Mouse (Mus musculus): ENCODE data around the gene Cyp26c1. TPM values are rescaled to one million over a fixed set of nuclear protein-coding genes. Genes with fewer than 3 reads are reported as not detected.

Cyp26c1 gene
- total and polyA plus RNA-seq, 3 experiments = not detected

- TF ChIP-seq CHD1 (IDR thresholded peaks at IDR 0.05; ENCODE audit: low read depth, low read length) = no peak
- no peak for TF ChIP-seq ELF1 (IDR thresholded peaks at IDR 0.05; ENCODE audit: low read depth, low read length)
- no peak for TF ChIP-seq MEF2A (IDR thresholded peaks at IDR 0.05; ENCODE audit: borderline replicate concordance, low read depth, low read length)
- no peak for TF ChIP-seq RCOR1 (conservative IDR thresholded peaks at IDR 0.05; ENCODE audit: low read depth, low read length)
- TF ChIP-seq PAX5 (IDR thresholded peaks at IDR 0.05; ENCODE audit: low read length) = no peak
- no peak for TF ChIP-seq POLR2AphosphoS2 (IDR thresholded peaks at IDR 0.05; ENCODE audit: low read depth, low read length)
- TF ChIP-seq EP300 (IDR thresholded peaks at IDR 0.05; ENCODE audit: low read length) = no peak
- TF ChIP-seq ZC3H11A (IDR thresholded peaks at IDR 0.05; ENCODE audit: low read depth, low read length) = no peak
- TF ChIP-seq ZKSCAN1 (IDR thresholded peaks at IDR 0.05; ENCODE audit: borderline replicate concordance, low read depth, low read length) = no peak
- no peak for TF ChIP-seq CTCF (conservative IDR thresholded peaks at IDR 0.05 in 1 of 2, IDR thresholded peaks at IDR 0.05 in 1 of 2; ENCODE audit: low read depth in 2 of 2, low read length in 2 of 2)
- TF ChIP-seq CHD2 (IDR thresholded peaks at IDR 0.05; ENCODE audit: low read length) = no peak
- TF ChIP-seq POLR2A (IDR thresholded peaks at IDR 0.05; ENCODE audit: low read depth, low read length) = no peak
- no peak for TF ChIP-seq MAX (IDR thresholded peaks at IDR 0.05; ENCODE audit: low read length)
- TF ChIP-seq JUN (IDR thresholded peaks at IDR 0.05; ENCODE audit: insufficient read depth, low read depth, low read length) = no peak
- no peak for TF ChIP-seq MYC (IDR thresholded peaks at IDR 0.05; ENCODE audit: low read depth, low read length)
- TF ChIP-seq E2F4 (IDR thresholded peaks at IDR 0.05; ENCODE audit: insufficient replicate concordance, low read depth, low read length) = no peak
- TF ChIP-seq USF2 (conservative IDR thresholded peaks at IDR 0.05; ENCODE audit: low read depth, low read length) = no peak
- TF ChIP-seq ZMIZ1 (IDR thresholded peaks at IDR 0.05; ENCODE audit: low read depth, low read length) = no peak
- no peak for TF ChIP-seq MAFK (IDR thresholded peaks at IDR 0.05; ENCODE audit: insufficient replicate concordance, low read length)
- TF ChIP-seq KAT2A (IDR thresholded peaks at IDR 0.05; ENCODE audit: insufficient replicate concordance, low read length) = no peak
- Histone ChIP-seq H3K4me1 (ENCODE audit: control insufficient read depth in 1 of 2, insufficient read depth in 2 of 2) (no peaks in the 10 kb centered on the region), H3K36me3 (replicated peaks in 1 of 2; ENCODE audit: control insufficient read depth in 1 of 2, insufficient read depth in 1 of 2, low read length in 1 of 2) (peaks cover 0 to 2% of the 10 kb centered on the region in 2 experiments), H3K9me3 (replicated peaks; ENCODE audit: low read length) (peaks cover 18% of the 10 kb centered on the region), H3K27ac (ENCODE audit: insufficient read depth, low read depth) (no peak overlapping the region), H3K79me2 (replicated peaks; ENCODE audit: control insufficient read depth, extremely low read depth, insufficient read depth, poor library complexity, severe bottlenecking) (no peaks in the 10 kb centered on the region), H3K9ac (ENCODE audit: insufficient read depth, low read depth) (no peak overlapping the region), H3K4me2 (ENCODE audit: insufficient read depth, low read depth, poor library complexity, severe bottlenecking) (no peak overlapping the region), H3K4me3 (replicated peaks in 1 of 3; ENCODE audit: low read depth in 2 of 3, low read length in 2 of 3, poor library complexity in 1 of 3) (no peak overlapping the region), H3K27me3 (replicated peaks) (no peaks in the 10 kb centered on the region)
- no peak for DNase-seq (ENCODE audit: extremely low read depth)
- dilution Hi-C loops (cut with MboI; ENCODE audit: extremely low pct_ligation_motif_present, extremely low pct_unique_long_range_greater_than_20kb, low sequenced_read_pairs) = no loop called here
- in situ Hi-C loops (cut with MboI; ENCODE audit: low pct_ligation_motif_present, low pct_unique_long_range_greater_than_20kb, low sequenced_read_pairs) = no loop called here
These were observed 13.1 kb downstream of the Cyp26c1 start for GRCm38 (mm10) chr19:37698273-37699160.

GRCm38 (mm10) chr19:37699711-37700110, 14.3 kb downstream of the Cyp26c1 start:
- H3K27me3 ChIP-seq (replicated peaks) = no peaks in the 10 kb centered on the region
- H3K27ac ChIP-seq (ENCODE audit: insufficient read depth, low read depth) = no peak overlapping the region
- DNase-seq (ENCODE audit: extremely low read depth) = no peak
- H3K4me3 ChIP-seq (replicated peaks in 1 of 3; ENCODE audit: low read depth in 2 of 3, low read length in 2 of 3, poor library complexity in 1 of 3) = no peak overlapping the region
- no peak overlapping the region for H3K9ac ChIP-seq (ENCODE audit: insufficient read depth, low read depth)
- dilution Hi-C loops (cut with MboI; ENCODE audit: extremely low pct_ligation_motif_present, extremely low pct_unique_long_range_greater_than_20kb, low sequenced_read_pairs) (no loop called here), in situ Hi-C loops (cut with MboI; ENCODE audit: low pct_ligation_motif_present, low pct_unique_long_range_greater_than_20kb, low sequenced_read_pairs) (loop anchor here (25.0 kb wide), 1 partner anchor 138 kb away; no protein-coding TSS in a partner anchor)
- no peak for TF ChIP-seq NELFE (IDR thresholded peaks at IDR 0.05; ENCODE audit: low read depth, low read length)
- no peak for TF ChIP-seq ELF1 (IDR thresholded peaks at IDR 0.05; ENCODE audit: low read depth, low read length)
- TF ChIP-seq ZKSCAN1 (IDR thresholded peaks at IDR 0.05; ENCODE audit: borderline replicate concordance, low read depth, low read length) = no peak
- no peak for TF ChIP-seq TCF12 (IDR thresholded peaks at IDR 0.05; ENCODE audit: low read depth, low read length)
- TF ChIP-seq UBTF (IDR thresholded peaks at IDR 0.05; ENCODE audit: low read depth, low read length) = no peak
- no peak for TF ChIP-seq MAFK (IDR thresholded peaks at IDR 0.05; ENCODE audit: insufficient replicate concordance, low read length)
- no peak for TF ChIP-seq CHD1 (IDR thresholded peaks at IDR 0.05; ENCODE audit: low read depth, low read length)
- no peak for TF ChIP-seq ZNF384 (IDR thresholded peaks at IDR 0.05; ENCODE audit: low read depth, low read length)
- no peak for TF ChIP-seq EP300 (IDR thresholded peaks at IDR 0.05; ENCODE audit: low read length)
- TF ChIP-seq RAD21 (IDR thresholded peaks at IDR 0.05; ENCODE audit: low read depth, low read length) = no peak
- no peak for TF ChIP-seq ZC3H11A (IDR thresholded peaks at IDR 0.05; ENCODE audit: low read depth, low read length)
- TF ChIP-seq SIN3A (IDR thresholded peaks at IDR 0.05; ENCODE audit: low read length) = no peak
- no peaks in the 10 kb centered on the region for H3K4me1 ChIP-seq (ENCODE audit: control insufficient read depth in 1 of 2, insufficient read depth in 2 of 2)
- peaks cover 18% of the 10 kb centered on the region for H3K9me3 ChIP-seq (replicated peaks; ENCODE audit: low read length)
- no peaks in the 10 kb centered on the region for H3K79me2 ChIP-seq (replicated peaks; ENCODE audit: control insufficient read depth, extremely low read depth, insufficient read depth, poor library complexity, severe bottlenecking)
- peaks cover 0 to 2% of the 10 kb centered on the region in 2 experiments for H3K36me3 ChIP-seq (replicated peaks in 1 of 2; ENCODE audit: control insufficient read depth in 1 of 2, insufficient read depth in 1 of 2, low read length in 1 of 2)
- H3K4me2 ChIP-seq (ENCODE audit: insufficient read depth, low read depth, poor library complexity, severe bottlenecking) = no peak overlapping the region

All from CH12.LX (cell line).